Mouse (Mus musculus) stomach, postnatal 0 days (tissue): Measurements from ENCODE around the gene Cd63.

Experiments
- CTCF ChIP-seq: IDR thresholded peaks from 2 replicates; pipeline ENCODE4 v1.5.1; 2016; ENCODE audit warnings: antibody characterized with exemption, low read depth, mild to moderate bottlenecking, moderate library complexity
- EP300 ChIP-seq: optimal IDR thresholded peaks from 2 replicates; pipeline ENCODE3; 2016; ENCODE audit warnings: antibody characterized with exemption

- TF ChIP-seq CTCF (no peak), EP300 (no peak)
Measured at GRCm38 (mm10) chr10:128921883-128922821, 21.4 kb downstream of the Cd63 start.
